Mouse (Mus musculus): ENCODE results near the gene Sh3tc1. TPM values are rescaled to one million over a fixed set of nuclear protein-coding genes. Genes with fewer than 3 reads are reported as not detected.

Gene Sh3tc1
- polyA plus RNA-seq, 1 experiment from 2014 or later = 4.7 TPM

GRCm38 (mm10) chr5:35691246-35691645, 48.5 kb downstream of the Sh3tc1 start:
- Histone ChIP-seq H3K4me3 (ENCODE audit: low read depth, low read length) (no peak overlapping the region), H3K9ac (ENCODE audit: low read depth, low read length) (no peak overlapping the region), H3K4me1 (ENCODE audit: control insufficient read depth, insufficient read depth, low read length) (peaks cover 49% of the 10 kb centered on the region), H3K27me3 (ENCODE audit: control insufficient read depth, insufficient read depth, low read length) (peaks cover 7% of the 10 kb centered on the region; the same call in 1 of the 2 replicates), H3K4me2 (no peak overlapping the region), H3K9me3 (replicated peaks; ENCODE audit: control insufficient read depth, low read length) (no peaks in the 10 kb centered on the region), H3K36me3 (ENCODE audit: control insufficient read depth, insufficient read depth, low read length) (no peaks in the 10 kb centered on the region), H3K27ac (ENCODE audit: low read depth, low read length) (0 out of 2 replicates have a peak overlapping the region, but pooled peaks have one; percentile 18)
- no peak for ATAC-seq (replicated peaks; ENCODE audit: insufficient number of reproducible peaks, low FRiP score, low TSS enrichment)
- 32% methylated on average over 11 of the region's 11 CpGs for WGBS (ENCODE audit: insufficient replicate concordance)

DNA sequence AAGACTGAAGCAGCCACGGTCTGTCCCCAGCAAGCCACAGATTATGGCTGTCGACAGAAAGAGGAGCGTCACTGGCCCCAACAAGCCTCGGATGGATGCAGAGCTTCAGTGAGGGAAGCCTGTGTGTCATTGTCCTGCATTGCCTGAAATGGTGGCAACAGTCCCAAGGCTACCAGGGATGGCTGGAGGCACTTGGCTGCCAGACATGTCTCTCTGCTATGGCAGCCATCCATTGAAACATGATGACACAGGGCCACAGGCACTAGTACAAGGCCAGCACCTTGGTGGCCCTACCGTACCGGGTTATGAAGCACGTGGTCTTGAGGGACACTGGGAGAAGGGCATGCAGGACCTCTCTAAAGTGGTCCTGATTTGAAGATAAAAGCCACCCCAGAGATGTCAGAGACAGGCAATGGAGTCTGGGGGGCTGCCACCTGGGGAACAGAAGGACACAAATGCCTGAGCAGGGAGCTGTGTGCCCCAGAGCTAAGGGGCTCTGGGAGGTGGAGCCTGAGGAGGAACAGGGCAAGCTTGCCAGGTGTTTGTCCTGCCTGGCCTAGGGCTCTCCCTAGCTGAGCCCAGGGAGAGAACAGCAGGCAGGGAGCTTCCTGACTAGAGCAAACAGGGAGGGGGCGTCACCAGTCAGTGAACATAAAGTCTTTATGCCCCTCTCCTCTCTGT, 49.2 kb downstream of the Sh3tc1 start:
- H3K27me3 ChIP-seq (ENCODE audit: control insufficient read depth, insufficient read depth, low read length) = peaks cover 7% of the 10 kb centered on the region; the same call in 1 of the 2 replicates
- ATAC-seq (replicated peaks; ENCODE audit: insufficient number of reproducible peaks, low FRiP score, low TSS enrichment) = no peak
- no peak overlapping the region for H3K4me3 ChIP-seq (ENCODE audit: low read depth, low read length)
- no peaks in the 10 kb centered on the region for H3K9me3 ChIP-seq (replicated peaks; ENCODE audit: control insufficient read depth, low read length)
- no peak overlapping the region for H3K27ac ChIP-seq (ENCODE audit: low read depth, low read length)
- no peak overlapping the region for H3K9ac ChIP-seq (ENCODE audit: low read depth, low read length)
- no peak overlapping the region for H3K4me2 ChIP-seq
- no peaks in the 10 kb centered on the region for H3K36me3 ChIP-seq (ENCODE audit: control insufficient read depth, insufficient read depth, low read length)
- 74% methylated on average over 8 of the region's 8 CpGs for WGBS (ENCODE audit: insufficient replicate concordance)
- peaks cover 49% of the 10 kb centered on the region for H3K4me1 ChIP-seq (ENCODE audit: control insufficient read depth, insufficient read depth, low read length)

DNA sequence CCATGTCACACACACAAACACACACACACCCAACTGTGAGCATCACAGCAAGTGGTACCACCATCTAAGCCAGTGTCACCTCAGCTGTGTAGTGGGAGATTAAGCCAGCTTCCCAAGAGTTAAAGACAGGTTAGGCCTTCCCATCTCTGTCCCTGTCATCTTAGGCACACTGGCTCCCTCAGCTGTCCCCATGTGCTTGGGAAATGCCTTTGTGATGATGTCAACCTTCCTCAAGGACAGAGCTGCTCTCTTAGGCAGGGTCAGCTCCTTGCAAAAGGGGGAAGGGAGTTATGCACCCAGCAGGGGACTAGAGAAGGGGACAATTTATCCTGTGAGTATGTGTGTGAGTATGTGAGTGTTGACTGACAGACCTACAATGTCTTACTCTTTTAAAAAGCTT, 50.4 kb downstream of the Sh3tc1 start:
- H3K4me1 ChIP-seq (ENCODE audit: control insufficient read depth, insufficient read depth, low read length) = peaks cover 57% of the 10 kb centered on the region
- no peak overlapping the region; the same call in 1 of the 2 replicates for H3K27ac ChIP-seq (ENCODE audit: low read depth, low read length)
- ATAC-seq (replicated peaks; ENCODE audit: insufficient number of reproducible peaks, low FRiP score, low TSS enrichment) = no peak

GRCm38 (mm10) chr5:35688851-35689250, 50.9 kb downstream of the Sh3tc1 start:
- H3K4me1 ChIP-seq (ENCODE audit: control insufficient read depth, insufficient read depth, low read length) = peaks cover 58% of the 10 kb centered on the region
- no peaks in the 10 kb centered on the region for H3K9me3 ChIP-seq (replicated peaks; ENCODE audit: control insufficient read depth, low read length)
- 68% methylated on average over 2 of the region's 2 CpGs for WGBS (ENCODE audit: insufficient replicate concordance)
- no peak overlapping the region for H3K9ac ChIP-seq (ENCODE audit: low read depth, low read length)
- no peak for ATAC-seq (replicated peaks; ENCODE audit: insufficient number of reproducible peaks, low FRiP score, low TSS enrichment)
- H3K4me2 ChIP-seq = no peak overlapping the region
- no peak overlapping the region; the same call in 1 of the 2 replicates for H3K27ac ChIP-seq (ENCODE audit: low read depth, low read length)
- H3K27me3 ChIP-seq (ENCODE audit: control insufficient read depth, insufficient read depth, low read length) = peaks cover 3% of the 10 kb centered on the region; the same call in 1 of the 2 replicates
- H3K4me3 ChIP-seq (ENCODE audit: low read depth, low read length) = no peak overlapping the region
- no peaks in the 10 kb centered on the region for H3K36me3 ChIP-seq (ENCODE audit: control insufficient read depth, insufficient read depth, low read length)

More for the DNA sequence above, 50.4 kb downstream of the Sh3tc1 start:
- H3K9me3 ChIP-seq (replicated peaks; ENCODE audit: control insufficient read depth, low read length) = no peaks in the 10 kb centered on the region
- no peak overlapping the region for H3K4me2 ChIP-seq
- no peak overlapping the region for H3K9ac ChIP-seq (ENCODE audit: low read depth, low read length)
- H3K27me3 ChIP-seq (ENCODE audit: control insufficient read depth, insufficient read depth, low read length) = peaks cover 4% of the 10 kb centered on the region; the same call in 1 of the 2 replicates
- H3K36me3 ChIP-seq (ENCODE audit: control insufficient read depth, insufficient read depth, low read length) = no peaks in the 10 kb centered on the region
- no peak overlapping the region for H3K4me3 ChIP-seq (ENCODE audit: low read depth, low read length)

- Histone ChIP-seq H3K9ac (ENCODE audit: low read depth, low read length) (peak overlapping the region; percentile 60), H3K9me3 (replicated peaks; ENCODE audit: control insufficient read depth, low read length) (no peaks in the 10 kb centered on the region), H3K4me3 (ENCODE audit: low read depth, low read length) (no peak overlapping the region), H3K36me3 (ENCODE audit: control insufficient read depth, insufficient read depth, low read length) (no peaks in the 10 kb centered on the region), H3K4me2 (no peak overlapping the region), H3K27ac (ENCODE audit: low read depth, low read length) (peak overlapping the region; percentile 71), H3K27me3 (ENCODE audit: control insufficient read depth, insufficient read depth, low read length) (no peaks in the 10 kb centered on the region), H3K4me1 (ENCODE audit: control insufficient read depth, insufficient read depth, low read length) (peaks cover 58% of the 10 kb centered on the region)
- WGBS (ENCODE audit: insufficient replicate concordance) = 32% methylated on average over 5 of the region's 5 CpGs
- no peak; the same call in 1 of the 2 replicates for ATAC-seq (replicated peaks; ENCODE audit: insufficient number of reproducible peaks, low FRiP score, low TSS enrichment)
These were observed 52.7 kb downstream of the Sh3tc1 start for GRCm38 (mm10) chr5:35687098-35687497.

- Histone ChIP-seq H3K9ac (ENCODE audit: low read depth, low read length) (peak overlapping the region; percentile 60; the same call in 1 of the 2 replicates), H3K27ac (ENCODE audit: low read depth, low read length) (no peak overlapping the region), H3K4me2 (no peak overlapping the region), H3K27me3 (ENCODE audit: control insufficient read depth, insufficient read depth, low read length) (peaks cover 4% of the 10 kb centered on the region; the same call in 1 of the 2 replicates), H3K4me1 (ENCODE audit: control insufficient read depth, insufficient read depth, low read length) (peaks cover 50% of the 10 kb centered on the region), H3K36me3 (ENCODE audit: control insufficient read depth, insufficient read depth, low read length) (no peaks in the 10 kb centered on the region), H3K9me3 (replicated peaks; ENCODE audit: control insufficient read depth, low read length) (no peaks in the 10 kb centered on the region), H3K4me3 (ENCODE audit: low read depth, low read length) (no peak overlapping the region)
- 69% methylated on average over 4 of the region's 4 CpGs for WGBS (ENCODE audit: insufficient replicate concordance)
- ATAC-seq (replicated peaks; ENCODE audit: insufficient number of reproducible peaks, low FRiP score, low TSS enrichment) = no peak
These were observed 53.5 kb downstream of the Sh3tc1 start for GRCm38 (mm10) chr5:35686336-35686735.

- Histone ChIP-seq H3K27me3 (ENCODE audit: control insufficient read depth, insufficient read depth, low read length) (peaks cover 17% of the 10 kb centered on the region), H3K9me3 (replicated peaks; ENCODE audit: control insufficient read depth, low read length) (no peaks in the 10 kb centered on the region), H3K4me2 (no peak overlapping the region), H3K4me1 (ENCODE audit: control insufficient read depth, insufficient read depth, low read length) (peaks cover 38% of the 10 kb centered on the region), H3K36me3 (ENCODE audit: control insufficient read depth, insufficient read depth, low read length) (no peaks in the 10 kb centered on the region), H3K4me3 (ENCODE audit: low read depth, low read length) (no peak overlapping the region), H3K27ac (ENCODE audit: low read depth, low read length) (no peak overlapping the region), H3K9ac (ENCODE audit: low read depth, low read length) (no peak overlapping the region)
- ATAC-seq (replicated peaks; ENCODE audit: insufficient number of reproducible peaks, low FRiP score, low TSS enrichment) = no peak
- WGBS (ENCODE audit: insufficient replicate concordance) = 31% methylated on average over 3 of the region's 3 CpGs
These were observed 54.7 kb downstream of the Sh3tc1 start for GRCm38 (mm10) chr5:35685079-35685478.

DNA sequence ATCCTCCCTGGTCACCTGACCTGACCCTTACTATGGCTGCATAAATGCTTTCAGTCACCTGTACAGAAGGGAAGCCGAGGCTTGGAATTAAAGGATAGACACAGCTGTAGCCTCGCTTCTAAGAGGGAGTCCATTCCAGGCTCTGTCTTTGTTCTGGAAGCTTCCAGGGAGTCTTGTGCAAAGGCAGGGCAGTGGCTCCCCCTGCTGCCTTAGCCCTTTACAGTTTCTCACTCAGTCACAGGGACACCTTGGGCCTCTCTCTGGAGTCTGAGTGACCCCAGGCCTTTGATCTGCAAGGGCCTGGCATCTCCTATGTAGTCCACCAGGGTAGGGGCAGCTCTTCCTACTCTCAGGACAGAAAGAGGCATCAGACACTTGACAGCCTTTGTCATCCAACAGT, 58.8 kb downstream of the Sh3tc1 start:
- Histone ChIP-seq H3K9me3 (replicated peaks; ENCODE audit: control insufficient read depth, low read length) (no peaks in the 10 kb centered on the region), H3K4me2 (no peak overlapping the region), H3K4me1 (ENCODE audit: control insufficient read depth, insufficient read depth, low read length) (peaks cover 19% of the 10 kb centered on the region), H3K4me3 (ENCODE audit: low read depth, low read length) (no peak overlapping the region), H3K27me3 (ENCODE audit: control insufficient read depth, insufficient read depth, low read length) (peaks cover 51% of the 10 kb centered on the region), H3K9ac (ENCODE audit: low read depth, low read length) (no peak overlapping the region), H3K27ac (ENCODE audit: low read depth, low read length) (no peak overlapping the region), H3K36me3 (ENCODE audit: control insufficient read depth, insufficient read depth, low read length) (no peaks in the 10 kb centered on the region)
- ATAC-seq (replicated peaks; ENCODE audit: insufficient number of reproducible peaks, low FRiP score, low TSS enrichment) = no peak
- WGBS (ENCODE audit: insufficient replicate concordance) = 44% methylated on average over 2 of the region's 2 CpGs

All from heart, embryonic 11.5 days (tissue).